Comparison of ENCODE assay signal across 9 mouse cellular contexts in genomic region chr4:101366905-101367679, GRCm38 (mm10). TPM values are rescaled to one million over a fixed set of nuclear protein-coding genes. Genes with fewer than 3 reads are reported as not detected.
DNase-seq lines count a peak whose midpoint lies in the region; TF ChIP-seq lines count a peak whose summit lies in the region.
"Had no signal": no experiment of that assay in that cellular context is flagged by ENCODE, and none has a peak within 500 bp of the region (broad histone marks: within the 10 kb centered on the region; RNA-seq: fewer than 3 reads in every experiment).

No protein-coding gene starts in this region.

- peak; percentile 36; the same call in 1 of the 2 replicates for TF ChIP-seq CTCF in spleen, adult 2 months (IDR thresholded peaks at IDR 0.05; ENCODE audit: extremely low read depth, insufficient read depth, insufficient read length, insufficient replicate concordance)

- no peaks in the 10 kb centered on the region for H3K27me3 ChIP-seq in embryonic facial prominence, embryonic 10.5 days (replicated peaks; ENCODE audit: low read depth, poor library complexity, severe bottlenecking)
- no peaks in the 10 kb centered on the region for H3K27me3 ChIP-seq in spleen, adult 2 months (ENCODE audit: control insufficient read depth, insufficient read depth, low read length)
- H3K27me3 ChIP-seq: neural tube, embryonic 13.5 days had no signal

- H3K4me3 ChIP-seq in embryonic facial prominence, embryonic 10.5 days, result no peak overlapping the region
- H3K4me3 ChIP-seq in spleen, adult 2 months (ENCODE audit: extremely low read depth, insufficient read depth, insufficient read length), result no peak overlapping the region
- H3K4me3 ChIP-seq: neural tube, embryonic 13.5 days had no signal

- no peaks in the 10 kb centered on the region for H3K4me1 ChIP-seq in embryonic facial prominence, embryonic 10.5 days
- H3K4me1 ChIP-seq in spleen, adult 2 months (ENCODE audit: control insufficient read depth, insufficient read depth, insufficient read length), result no peaks in the 10 kb centered on the region
- H3K4me1 ChIP-seq: neural tube, embryonic 13.5 days had no signal

- 65% methylated on average over 13 of the region's 13 CpGs for WGBS in embryonic facial prominence, embryonic 10.5 days
- 42% methylated on average over 13 of the region's 13 CpGs for WGBS in spleen, adult 2 months

- peak; percentile 66 for DNase-seq in gastrocnemius, adult 18-20 months (ENCODE audit: low spot score)
- no peak for DNase-seq in gastrocnemius, postnatal 25 days
- DNase-seq in urinary bladder, postnatal 36 days (ENCODE audit: low spot score in 2 of 2), result peak; percentile 30 to 42
- no peak for DNase-seq in urinary bladder, adult 18-20 months (ENCODE audit: low spot score in 2 of 2)
- peak; percentile 47 for DNase-seq in embryonic facial prominence, embryonic 10.5 days (ENCODE audit: low spot score)
- peak; percentile 85 for DNase-seq in kidney, adult 9 months
- DNase-seq in lung, postnatal 25 days (ENCODE audit: low spot score), result peak; percentile 70
- peak; percentile 47 to 56 for DNase-seq in spleen, adult 2 months (ENCODE audit: low read depth in 1 of 2, low spot score in 2 of 2)

- no peak overlapping the region for H3K27ac ChIP-seq in embryonic facial prominence, embryonic 10.5 days (replicated peaks)
- no peak overlapping the region for H3K27ac ChIP-seq in spleen, adult 2 months (ENCODE audit: insufficient read depth, low read length)
- H3K27ac ChIP-seq: neural tube, embryonic 13.5 days had no signal

- H3K9me3 ChIP-seq in embryonic facial prominence, embryonic 10.5 days, result no peaks in the 10 kb centered on the region
- H3K9me3 ChIP-seq: neural tube, embryonic 13.5 days had no signal

- no peaks in the 10 kb centered on the region for H3K36me3 ChIP-seq in embryonic facial prominence, embryonic 10.5 days (replicated peaks)
- H3K36me3 ChIP-seq in spleen, adult 2 months (ENCODE audit: control insufficient read depth, insufficient read depth, low read length), result no peaks in the 10 kb centered on the region
- H3K36me3 ChIP-seq: neural tube, embryonic 13.5 days had no signal

- no peak for TF ChIP-seq POLR2A in spleen, adult 2 months (IDR thresholded peaks at IDR 0.05; ENCODE audit: low read depth, low read length)

RNA-seq across cellular contexts. Expression of gene Ak4, which starts 52.0 kb away (rescaled TPM):
- total RNA-seq in gastrocnemius, adult 18-20 months (2021), result 1 to 10 TPM; 4.9 to 6.6 TPM
- 1 to 10 TPM; 1.6 to 2.7 TPM for total RNA-seq in gastrocnemius, postnatal 25 days (2021)
- 25.0 and 32.2 TPM in 2 replicates for polyA plus RNA-seq in embryonic facial prominence, embryonic 10.5 days (2016; fragmentation: Nextera tagmentation; extraction: Ambion mirVana)
- polyA plus RNA-seq in spleen, adult 2 months (2012; rRNA removed), result 0.32 and 0.35 TPM in 2 replicates

Comparison
In these comparisons a context has a peak if more than half of its experiments do, and no peak if none do; other contexts are left out.
1. DNase-seq: peak in gastrocnemius, adult 18-20 months (single experiment), urinary bladder, postnatal 36 days (2 of 2), embryonic facial prominence, embryonic 10.5 days (single experiment), kidney, adult 9 months (single experiment), lung, postnatal 25 days (single experiment) and spleen, adult 2 months (2 of 2); none in gastrocnemius, postnatal 25 days (single experiment) and urinary bladder, adult 18-20 months (0 of 2).